9 mouse cellular contexts compared by ENCODE assay signal in genomic region chrX:73484076-73484475, GRCm38 (mm10). TPM values are rescaled to one million over a fixed set of nuclear protein-coding genes. Genes with fewer than 3 reads are reported as not detected.
DNase-seq lines count a peak whose midpoint lies in the region; ATAC-seq lines count a peak whose summit lies in the region.
"Had no signal": no experiment of that assay in that cellular context is flagged by ENCODE, and none has a peak within 500 bp of the region (broad histone marks: within the 10 kb centered on the region; RNA-seq: fewer than 3 reads in every experiment).

No protein-coding gene starts in this region.

- H3K4me3 ChIP-seq in neural tube, embryonic 11.5 days (ENCODE audit: low read depth, low read length) = peak overlapping the region; percentile 4; the same call in 1 of the 2 replicates
- H3K4me3 ChIP-seq in limb, embryonic 15.5 days = peak overlapping the region; percentile 46
- H3K4me3 ChIP-seq: midbrain, embryonic 13.5 days had no signal

- 0 out of 2 replicates have a peak overlapping the region, but pooled peaks have one; percentile 9 for H3K4me2 ChIP-seq in neural tube, embryonic 11.5 days (ENCODE audit: low read depth)
- peak overlapping the region; percentile 48 for H3K4me2 ChIP-seq in limb, embryonic 15.5 days

- no peaks in the 10 kb centered on the region for H3K36me3 ChIP-seq in neural tube, embryonic 11.5 days (ENCODE audit: control insufficient read depth, insufficient read depth, low read length)
- H3K36me3 ChIP-seq in limb, embryonic 15.5 days = no peaks in the 10 kb centered on the region
- H3K36me3 ChIP-seq: midbrain, embryonic 13.5 days had no signal

- H3K9ac ChIP-seq in neural tube, embryonic 11.5 days (ENCODE audit: low read length) = no peak overlapping the region; the same call in 1 of the 2 replicates
- H3K9ac ChIP-seq in limb, embryonic 15.5 days = peak overlapping the region; percentile 48
- H3K9ac ChIP-seq: midbrain, embryonic 13.5 days had no signal

- peak; percentile 21 to 37 for DNase-seq in cerebellum, postnatal 14 days
- no peak for DNase-seq in cerebellum, adult 9-11 months
- no peak for DNase-seq in neural tube, embryonic 11.5 days (ENCODE audit: low spot score)
- DNase-seq in neural tube, embryonic 10.5 days (ENCODE audit: extremely low spot score, low spot score) = no peak
- no peak for DNase-seq in embryo, embryonic 11 days
- no peak for DNase-seq in urinary bladder, postnatal 10 days (ENCODE audit: low spot score)
- no peak for DNase-seq in B cell, adult 2 months

- no peak for ATAC-seq in neural tube, embryonic 11.5 days (ENCODE audit: insufficient read depth, low FRiP score, low TSS enrichment)
- ATAC-seq in limb, embryonic 15.5 days (ENCODE audit: insufficient number of reproducible peaks, low FRiP score, low TSS enrichment, low read depth) = no peak
- ATAC-seq: midbrain, embryonic 13.5 days had no signal

- 64% methylated on average over 1 of the region's 1 CpGs for WGBS in neural tube, embryonic 11.5 days
- WGBS in limb, embryonic 15.5 days = 48% methylated on average over 1 of the region's 1 CpGs

- H3K4me1 ChIP-seq in neural tube, embryonic 11.5 days (ENCODE audit: control insufficient read depth, insufficient read depth, low read length) = no peaks in the 10 kb centered on the region
- peaks cover 38% of the 10 kb centered on the region for H3K4me1 ChIP-seq in limb, embryonic 15.5 days
- H3K4me1 ChIP-seq: midbrain, embryonic 13.5 days had no signal

- H3K27ac ChIP-seq in neural tube, embryonic 11.5 days (ENCODE audit: low read depth, low read length) = no peak overlapping the region
- H3K27ac ChIP-seq in limb, embryonic 15.5 days = peak overlapping the region; percentile 86
- H3K27ac ChIP-seq: midbrain, embryonic 13.5 days had no signal

- no peaks in the 10 kb centered on the region for H3K9me3 ChIP-seq in neural tube, embryonic 11.5 days (ENCODE audit: control insufficient read depth, low read length)
- no peaks in the 10 kb centered on the region for H3K9me3 ChIP-seq in limb, embryonic 15.5 days
- H3K9me3 ChIP-seq: midbrain, embryonic 13.5 days had no signal

- no peaks in the 10 kb centered on the region for H3K27me3 ChIP-seq in neural tube, embryonic 11.5 days (ENCODE audit: control insufficient read depth, insufficient read depth, low read length)
- peaks cover 5% of the 10 kb centered on the region; the same call in 1 of the 2 replicates for H3K27me3 ChIP-seq in limb, embryonic 15.5 days
- H3K27me3 ChIP-seq: midbrain, embryonic 13.5 days had no signal

RNA-seq across cellular contexts. Expression of gene Bgn, which starts 0.7 kb away (rescaled TPM):
- 25.6 and 30.3 TPM in 2 replicates for polyA plus RNA-seq in neural tube, embryonic 11.5 days (2014; fragmentation: Nextera tagmentation; extraction: Ambion mirVana)
- polyA plus RNA-seq in limb, embryonic 15.5 days (2015; fragmentation: Nextera tagmentation; extraction: Ambion mirVana) = 243 and 288 TPM in 2 replicates

RNA-seq across cellular contexts. Expression of gene Atp2b3, which starts 18.8 kb away (rescaled TPM):
- polyA plus RNA-seq in neural tube, embryonic 11.5 days (2014; fragmentation: Nextera tagmentation; extraction: Ambion mirVana) = 0.43 and 0.52 TPM in 2 replicates
- 0.41 and 0.97 TPM in 2 replicates for polyA plus RNA-seq in limb, embryonic 15.5 days (2015; fragmentation: Nextera tagmentation; extraction: Ambion mirVana)

RNA-seq across cellular contexts. Expression of gene Haus7, which starts 25.2 kb away (rescaled TPM):
- polyA plus RNA-seq in neural tube, embryonic 11.5 days (2014; fragmentation: Nextera tagmentation; extraction: Ambion mirVana) = 76.1 and 81.4 TPM in 2 replicates
- 53.8 and 54.7 TPM in 2 replicates for polyA plus RNA-seq in limb, embryonic 15.5 days (2015; fragmentation: Nextera tagmentation; extraction: Ambion mirVana)

RNA-seq across cellular contexts. Expression of gene Trex2, which starts 48.9 kb away (rescaled TPM):
- not detected in 2 replicates for polyA plus RNA-seq in neural tube, embryonic 11.5 days (2014; fragmentation: Nextera tagmentation; extraction: Ambion mirVana)
- polyA plus RNA-seq in limb, embryonic 15.5 days (2015; fragmentation: Nextera tagmentation; extraction: Ambion mirVana) = 12.5 and 18.3 TPM in 2 replicates
- polyA plus RNA-seq: midbrain, embryonic 13.5 days had no signal

Comparison
In these comparisons a context has a peak if more than half of its experiments do, and no peak if none do; other contexts are left out.
1. DNase-seq: peak in cerebellum, postnatal 14 days (2 of 2); none in cerebellum, adult 9-11 months (single experiment), neural tube, embryonic 11.5 days (single experiment), neural tube, embryonic 10.5 days (single experiment), embryo, embryonic 11 days (single experiment), urinary bladder, postnatal 10 days (single experiment) and B cell, adult 2 months (0 of 2).